Mouse (Mus musculus): Measurements from ENCODE around the gene Tor4a. TPM values are rescaled to one million over a fixed set of nuclear protein-coding genes. Genes with fewer than 3 reads are reported as not detected.
A peak's percentile ranks its signal among the peaks of the same experiment; 100 is the strongest.

The Tor4a gene
- polyA plus RNA-seq, 1 experiment from 2014 or later = 7.5 TPM

DNA sequence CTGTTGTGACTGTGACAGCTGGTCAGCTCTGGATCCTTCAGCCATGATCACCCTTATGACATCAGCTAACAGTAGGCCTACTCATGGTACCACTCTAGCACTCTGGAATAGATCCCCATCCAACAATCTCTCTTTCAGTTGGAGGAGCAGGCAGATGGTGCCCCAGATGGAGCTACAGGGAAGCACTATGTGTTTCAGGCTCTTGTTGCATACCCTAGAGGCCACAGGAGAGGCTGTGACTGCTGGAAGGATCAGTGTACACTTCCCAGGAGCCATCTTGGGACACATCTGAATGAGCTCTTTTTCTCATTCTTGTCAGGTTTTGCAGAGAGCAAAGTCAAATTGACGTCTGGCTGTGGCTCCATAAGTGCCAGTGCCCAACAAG lies 24.9 kb downstream of the Tor4a start:
- 42% methylated on average over 1 of the region's 1 CpGs for WGBS
- Histone ChIP-seq H3K9ac (no peak overlapping the region), H3K27ac (ENCODE audit: low read depth) (no peak overlapping the region), H3K4me1 (ENCODE audit: insufficient read depth) (0 out of 2 replicates have a peak, but pooled peaks cover 2% of the 10 kb centered on the region), H3K27me3 (ENCODE audit: insufficient read depth, low read length) (no peaks in the 10 kb centered on the region), H3K9me3 (ENCODE audit: low read depth, low read length) (no peaks in the 10 kb centered on the region), H3K36me3 (ENCODE audit: insufficient read depth) (no peaks in the 10 kb centered on the region), H3K4me2 (no peak overlapping the region), H3K4me3 (ENCODE audit: low read depth, low read length) (no peak overlapping the region)
- ATAC-seq (ENCODE audit: insufficient read depth) (no peak), DNase-seq (no peak)
- TF ChIP-seq CTCF (IDR thresholded peaks at IDR 0.05; ENCODE audit: low read depth) = no peak

DNA sequence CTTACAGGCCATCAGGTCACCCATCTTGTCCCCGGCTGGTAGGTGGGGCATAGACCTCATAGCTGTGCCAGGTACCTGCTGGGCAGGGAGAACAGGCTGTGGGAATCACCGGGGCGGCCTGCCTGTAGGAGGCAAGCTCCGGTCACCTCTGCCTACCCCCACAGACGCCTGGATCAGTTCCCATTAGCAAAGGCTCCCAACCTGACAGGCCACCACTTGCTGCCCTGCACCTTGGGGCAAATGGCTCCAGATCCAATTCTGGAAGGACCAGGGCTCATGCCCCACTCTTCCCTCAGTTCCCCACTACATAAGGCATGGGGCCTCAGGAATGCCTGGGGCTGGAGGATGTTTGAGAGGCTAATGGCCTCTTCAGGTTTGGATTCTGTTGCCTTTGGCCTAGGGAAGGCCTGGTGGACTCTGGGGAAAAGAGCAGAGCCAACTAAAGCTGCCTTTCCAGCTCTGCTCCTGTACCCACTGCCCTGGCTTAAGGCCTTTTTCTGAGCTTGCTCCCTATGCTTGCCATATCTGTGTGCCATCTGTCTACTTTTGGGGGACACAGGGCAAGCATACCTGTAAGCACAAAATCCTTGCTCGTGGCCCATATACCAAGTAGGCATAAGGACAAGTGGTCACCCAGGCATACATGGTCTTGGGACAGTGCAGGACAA lies 25.5 kb downstream of the Tor4a start:
- H3K27ac ChIP-seq (ENCODE audit: low read depth) = no peak overlapping the region
- H3K36me3 ChIP-seq (ENCODE audit: insufficient read depth) = no peaks in the 10 kb centered on the region
- no peaks in the 10 kb centered on the region for H3K9me3 ChIP-seq (ENCODE audit: low read depth, low read length)
- no peak overlapping the region for H3K9ac ChIP-seq
- WGBS = 74% methylated on average over 6 of the region's 6 CpGs
- TF ChIP-seq CTCF (IDR thresholded peaks at IDR 0.05; ENCODE audit: low read depth) = no peak
- H3K4me2 ChIP-seq = no peak overlapping the region
- H3K4me3 ChIP-seq (ENCODE audit: low read depth, low read length) = no peak overlapping the region
- ATAC-seq (ENCODE audit: insufficient read depth) = no peak
- H3K27me3 ChIP-seq (ENCODE audit: insufficient read depth, low read length) = no peaks in the 10 kb centered on the region
- no peaks in the 10 kb centered on the region for H3K4me1 ChIP-seq (ENCODE audit: insufficient read depth)
- DNase-seq = no peak

DNA sequence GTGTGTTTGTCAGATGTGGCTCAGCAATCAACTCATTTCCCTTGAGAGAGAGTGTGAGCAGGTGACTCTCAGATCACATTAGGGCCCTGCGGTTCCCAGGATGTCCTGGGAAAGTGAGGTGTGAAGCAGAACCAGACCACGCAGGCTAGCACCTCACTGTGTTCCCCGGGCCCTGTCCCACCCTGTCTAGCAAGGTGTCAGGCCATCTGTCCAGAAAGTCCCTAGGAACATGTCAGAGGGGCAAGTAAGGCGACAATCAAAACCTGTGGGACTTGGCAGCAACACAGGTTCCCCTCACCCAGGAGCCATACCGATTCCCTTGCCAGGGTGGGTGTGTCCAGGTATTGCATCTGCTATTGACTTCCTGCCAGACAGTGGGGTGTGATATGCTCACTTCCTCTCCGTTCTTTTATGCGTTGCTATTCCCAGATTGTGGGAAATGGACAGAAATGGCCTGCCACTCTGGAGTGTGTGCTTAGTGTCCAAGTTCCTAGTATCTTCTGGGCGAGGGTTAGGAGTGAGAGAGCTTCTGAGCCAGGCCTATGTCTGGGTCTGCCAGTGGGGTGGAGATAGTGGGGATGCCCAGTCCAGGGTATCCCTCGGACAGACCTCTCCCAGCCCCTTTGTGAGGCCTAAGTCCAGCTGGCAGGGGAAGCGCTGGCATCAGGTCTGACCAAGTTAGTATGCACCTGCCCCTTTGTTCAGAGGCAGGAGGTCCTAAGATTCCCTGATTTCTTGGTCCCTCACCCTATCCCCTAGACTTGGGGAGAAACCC lies 26.2 kb downstream of the Tor4a start:
- H3K9me3 ChIP-seq (ENCODE audit: low read depth, low read length) = no peaks in the 10 kb centered on the region
- ATAC-seq (ENCODE audit: insufficient read depth) = no peak
- no peak for TF ChIP-seq CTCF (IDR thresholded peaks at IDR 0.05; ENCODE audit: low read depth)
- no peaks in the 10 kb centered on the region for H3K27me3 ChIP-seq (ENCODE audit: insufficient read depth, low read length)
- no peak for DNase-seq
- 55% methylated on average over 10 of the region's 10 CpGs for WGBS
- H3K36me3 ChIP-seq (ENCODE audit: insufficient read depth) = no peaks in the 10 kb centered on the region
- H3K4me2 ChIP-seq = no peak overlapping the region
- no peak overlapping the region for H3K27ac ChIP-seq (ENCODE audit: low read depth)
- no peak overlapping the region for H3K4me3 ChIP-seq (ENCODE audit: low read depth, low read length)
- H3K9ac ChIP-seq = no peak overlapping the region
- no peaks in the 10 kb centered on the region for H3K4me1 ChIP-seq (ENCODE audit: insufficient read depth)

DNA sequence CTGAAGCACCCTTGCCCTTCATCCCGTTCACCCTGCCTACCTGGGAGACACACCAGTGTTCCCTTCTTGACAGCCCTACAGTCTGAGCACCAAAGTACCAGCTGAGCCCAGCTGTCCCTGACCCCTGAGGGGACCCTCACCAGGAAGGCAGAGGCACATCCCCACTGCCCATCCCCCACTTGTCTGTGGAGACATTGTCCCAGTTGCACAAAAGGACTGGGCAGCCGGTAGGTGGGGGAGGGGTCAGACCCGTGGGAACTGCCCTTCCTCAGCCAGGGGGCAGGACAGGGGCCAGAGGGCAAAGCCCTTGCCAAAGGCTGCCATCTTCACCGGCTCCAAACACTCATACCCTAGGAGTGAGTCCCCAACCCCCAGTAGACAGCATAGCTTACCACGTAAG lies 26.9 kb downstream of the Tor4a start:
- no peak overlapping the region for H3K27ac ChIP-seq (ENCODE audit: low read depth)
- H3K27me3 ChIP-seq (ENCODE audit: insufficient read depth, low read length) = no peaks in the 10 kb centered on the region
- H3K4me2 ChIP-seq = no peak overlapping the region
- no peak for DNase-seq
- WGBS = 28% methylated on average over 5 of the region's 5 CpGs
- no peak for ATAC-seq (ENCODE audit: insufficient read depth)
- no peak for TF ChIP-seq CTCF (IDR thresholded peaks at IDR 0.05; ENCODE audit: low read depth)
- H3K4me1 ChIP-seq (ENCODE audit: insufficient read depth) = no peaks in the 10 kb centered on the region
- H3K4me3 ChIP-seq (ENCODE audit: low read depth, low read length) = no peak overlapping the region
- no peak overlapping the region for H3K9ac ChIP-seq
- H3K9me3 ChIP-seq (ENCODE audit: low read depth, low read length) = no peaks in the 10 kb centered on the region
- no peaks in the 10 kb centered on the region for H3K36me3 ChIP-seq (ENCODE audit: insufficient read depth)

DNA sequence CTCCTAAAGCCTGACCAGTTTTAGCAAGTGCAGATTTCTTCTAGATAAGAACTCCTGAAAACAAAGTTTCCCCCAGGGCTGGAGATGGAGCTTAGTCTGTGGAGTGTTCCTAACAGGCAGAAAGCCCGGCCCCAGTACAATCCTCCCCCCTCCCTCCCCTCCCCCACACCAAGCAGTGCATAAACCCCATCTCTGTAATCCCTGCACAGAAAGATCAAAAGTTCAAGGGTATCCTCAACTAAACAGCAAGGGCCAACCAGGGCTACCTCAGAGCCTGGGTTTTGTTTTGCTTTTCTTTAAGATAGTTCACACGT lies 28.1 kb downstream of the Tor4a start:
- WGBS = 21% methylated on average over 2 of the region's 2 CpGs
- Histone ChIP-seq H3K9me3 (ENCODE audit: low read depth, low read length) (no peaks in the 10 kb centered on the region), H3K36me3 (ENCODE audit: insufficient read depth) (no peaks in the 10 kb centered on the region), H3K27me3 (ENCODE audit: insufficient read depth, low read length) (no peaks in the 10 kb centered on the region; the same call in 1 of the 2 replicates), H3K4me3 (ENCODE audit: low read depth, low read length) (peak overlapping the region; percentile 47), H3K4me1 (ENCODE audit: insufficient read depth) (peaks cover 3% of the 10 kb centered on the region; the same call in 1 of the 2 replicates), H3K9ac (peak overlapping the region; percentile 63; the same call in 1 of the 2 replicates), H3K27ac (ENCODE audit: low read depth) (peak overlapping the region; percentile 84), H3K4me2 (peak overlapping the region; percentile 78)
- DNase-seq (no peak), ATAC-seq (ENCODE audit: insufficient read depth) (no peak)
- no peak for TF ChIP-seq CTCF (IDR thresholded peaks at IDR 0.05; ENCODE audit: low read depth)

DNA sequence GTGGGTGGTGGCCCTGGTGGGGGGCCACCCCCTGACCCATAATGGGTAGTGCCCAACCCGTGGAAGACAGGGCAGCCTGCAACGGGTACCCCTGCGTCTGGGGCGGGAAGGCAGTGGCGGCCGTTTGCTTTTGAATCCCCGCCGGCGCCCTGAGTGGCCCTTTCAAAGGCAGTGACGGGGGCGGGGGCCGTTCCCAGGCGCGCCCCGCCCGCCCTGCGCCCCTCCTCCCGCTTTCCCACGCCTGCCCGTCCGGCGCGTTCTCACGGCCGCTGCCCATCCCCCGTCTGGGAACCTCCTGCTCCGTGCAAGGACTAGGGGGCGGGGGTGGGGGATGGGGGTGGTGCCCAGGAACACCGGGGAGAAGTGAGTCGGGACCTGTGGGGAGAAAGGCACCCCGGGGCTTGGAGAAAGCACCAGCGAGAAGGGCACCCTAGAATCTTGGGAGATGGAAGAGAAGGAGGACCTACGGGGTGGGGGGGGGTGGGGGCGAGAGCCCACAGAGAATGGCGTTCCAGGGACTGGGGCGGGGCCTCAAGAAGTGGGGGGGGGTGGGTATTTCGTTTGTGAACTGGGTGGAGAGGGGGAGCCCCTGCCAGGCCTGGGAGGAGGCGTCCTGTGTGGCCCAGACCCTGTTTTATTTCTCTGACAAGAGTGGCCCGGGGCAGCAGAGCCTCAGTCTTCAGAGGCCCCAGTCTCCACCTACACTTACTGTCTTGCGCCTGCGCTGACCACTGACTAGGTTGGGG lies 28.6 kb downstream of the Tor4a start:
- Histone ChIP-seq H3K9me3 (ENCODE audit: low read depth, low read length) (no peaks in the 10 kb centered on the region), H3K27me3 (ENCODE audit: insufficient read depth, low read length) (no peaks in the 10 kb centered on the region; the same call in 1 of the 2 replicates), H3K9ac (peak overlapping the region; percentile 63), H3K27ac (ENCODE audit: low read depth) (peak overlapping the region; percentile 84), H3K4me3 (ENCODE audit: low read depth, low read length) (peak overlapping the region; percentile 47), H3K4me1 (ENCODE audit: insufficient read depth) (peaks cover 9% of the 10 kb centered on the region; the same call in 1 of the 2 replicates), H3K36me3 (ENCODE audit: insufficient read depth) (no peaks in the 10 kb centered on the region), H3K4me2 (peak overlapping the region; percentile 78)
- ATAC-seq (ENCODE audit: insufficient read depth) (peak; percentile 79), DNase-seq (peak; percentile 86)
- no peak for TF ChIP-seq CTCF (IDR thresholded peaks at IDR 0.05; ENCODE audit: low read depth)
- under 1% methylated on average over 37 of the region's 41 CpGs for WGBS

DNA sequence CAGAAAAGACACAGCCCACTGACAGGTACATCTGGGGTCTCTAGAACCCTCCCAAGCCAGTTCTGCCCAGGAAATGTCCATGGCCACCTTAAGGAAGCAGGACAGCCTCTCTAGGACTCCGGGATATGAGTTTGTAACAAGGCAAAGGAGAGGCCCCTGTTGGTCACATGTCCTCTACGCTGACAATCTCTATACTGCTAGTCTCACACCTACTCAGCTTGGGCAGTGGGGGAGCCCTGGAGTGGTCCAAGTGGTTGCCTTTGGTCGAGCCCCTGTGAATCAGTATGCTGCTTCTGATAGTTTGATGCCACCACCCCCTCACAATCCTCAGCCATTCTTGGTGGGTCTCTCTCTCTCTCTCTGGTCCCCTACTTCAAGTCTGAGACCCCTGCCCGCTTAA lies 29.2 kb downstream of the Tor4a start:
- Histone ChIP-seq H3K9me3 (ENCODE audit: low read depth, low read length) (no peaks in the 10 kb centered on the region), H3K27ac (ENCODE audit: low read depth) (peak overlapping the region; percentile 84), H3K36me3 (ENCODE audit: insufficient read depth) (no peaks in the 10 kb centered on the region), H3K4me3 (ENCODE audit: low read depth, low read length) (peak overlapping the region; percentile 47), H3K9ac (peak overlapping the region; percentile 63), H3K27me3 (ENCODE audit: insufficient read depth, low read length) (no peaks in the 10 kb centered on the region; the same call in 1 of the 2 replicates), H3K4me1 (ENCODE audit: insufficient read depth) (peaks cover 15% of the 10 kb centered on the region), H3K4me2 (peak overlapping the region; percentile 78)
- DNase-seq (peak; percentile 49), ATAC-seq (ENCODE audit: insufficient read depth) (peak; percentile 39; the same call in 1 of the 2 replicates)
- no peak for TF ChIP-seq CTCF (IDR thresholded peaks at IDR 0.05; ENCODE audit: low read depth)
- WGBS = 15% methylated on average over 4 of the region's 4 CpGs

Measured in lung, embryonic 14.5 days (tissue).